Mouse (Mus musculus) spleen, postnatal 14 days (tissue): ENCODE measurements at regions not wholly inside any gene's neighbourhood (a gene's known extent, or its start where the extent isn't known, plus 50 kb on each side); places are given as distances from the start of the nearest gene placed in this dataset.
"Not testable (repeated sequence)": the region's sequence is repeated elsewhere in the genome, so short reads cannot be mapped to it uniquely, and the experiment has no call there.

ENCODE experiments used
- DNase-seq, 2 experiments: peaks; one replicate each; pipeline ENCODE4 v3.0.0; 2021 to 2022; ENCODE audit warnings: low spot score in 2 of 2

DNA sequence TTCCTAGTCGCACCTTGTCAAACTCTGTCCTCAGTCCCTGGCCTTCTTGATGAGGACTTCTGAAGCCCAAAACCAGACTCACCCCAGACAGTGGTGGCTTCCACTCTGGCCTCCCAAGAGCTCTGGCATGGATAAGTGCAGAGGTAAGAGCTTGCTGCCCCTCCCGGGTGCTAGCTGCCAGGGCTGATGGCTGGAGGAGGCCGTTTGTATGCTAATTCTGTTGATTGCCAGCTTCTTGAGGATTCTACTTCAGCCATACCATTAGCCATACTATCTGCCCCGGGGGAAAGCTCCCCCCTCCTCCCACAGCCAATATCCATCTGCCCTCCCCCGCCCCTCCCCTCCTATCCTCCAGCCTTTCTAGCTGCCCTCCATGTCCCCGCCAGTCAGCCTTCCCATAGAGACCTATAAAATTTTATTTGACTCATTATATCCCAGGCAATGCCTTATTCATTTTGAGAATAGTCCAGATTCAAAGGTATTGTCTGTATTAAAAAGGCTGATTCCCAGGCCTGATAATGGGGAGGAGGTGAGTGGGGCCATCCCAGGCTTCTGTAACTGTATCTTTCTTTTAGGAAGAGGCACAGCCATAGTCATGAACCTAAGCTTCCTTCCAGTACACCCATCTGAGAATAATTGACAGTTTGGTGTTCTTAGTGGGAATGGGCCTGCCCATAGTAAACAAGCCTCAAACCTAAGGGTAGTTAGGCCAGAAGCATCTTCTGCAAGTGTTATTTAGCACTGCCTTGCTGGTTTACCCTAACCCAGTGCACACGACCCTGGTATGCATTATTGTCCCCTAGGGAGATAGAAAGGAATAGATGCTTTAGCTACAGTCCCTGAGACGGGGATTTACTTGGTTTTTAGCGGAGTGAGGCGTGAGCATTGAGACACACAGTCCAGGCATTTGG lies 239.2 kb upstream of the 1700012A03Rik start:
- no peak for DNase-seq

DNA sequence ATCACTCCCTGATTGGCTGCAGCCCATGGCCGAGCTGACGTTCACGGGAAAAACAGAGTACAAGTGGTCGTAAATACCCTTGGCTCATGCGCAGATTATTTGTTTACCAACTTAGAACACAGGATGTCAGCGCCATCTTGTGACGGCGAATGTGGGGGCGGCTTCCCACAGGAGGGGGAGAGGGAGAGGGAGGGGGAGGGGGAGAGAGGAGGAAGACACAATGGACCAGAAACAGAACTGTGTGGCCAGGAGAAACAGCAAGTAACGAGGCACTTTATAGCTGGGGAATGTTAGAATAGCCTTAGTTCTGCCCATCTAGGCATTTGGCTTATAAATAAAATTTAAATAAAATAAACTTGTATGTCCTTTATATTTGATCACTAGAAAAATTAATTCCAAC lies 240.7 kb upstream of the Podxl start:
- DNase-seq = not testable (repeated sequence)

DNA sequence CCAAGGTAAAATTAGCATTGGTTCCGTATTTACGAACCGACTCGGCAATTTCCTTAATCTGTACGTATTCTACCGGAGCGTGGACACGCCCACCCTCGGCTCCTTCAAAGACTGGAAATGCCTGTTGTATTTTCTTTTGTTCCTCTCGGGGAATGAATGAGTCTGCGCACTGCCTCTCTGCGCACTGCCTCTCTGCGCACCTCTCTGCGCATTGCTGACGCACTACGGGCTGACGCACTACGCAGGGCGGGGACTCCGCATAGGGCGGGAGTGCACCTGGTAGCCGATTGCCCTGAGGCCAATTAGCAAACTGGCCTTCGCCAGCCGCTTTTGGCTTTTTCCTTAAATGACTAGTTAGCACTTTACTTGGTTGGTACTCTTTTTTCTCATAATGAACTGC lies 239.4 kb upstream of the Podxl start:
- not testable (repeated sequence) for DNase-seq

DNA sequence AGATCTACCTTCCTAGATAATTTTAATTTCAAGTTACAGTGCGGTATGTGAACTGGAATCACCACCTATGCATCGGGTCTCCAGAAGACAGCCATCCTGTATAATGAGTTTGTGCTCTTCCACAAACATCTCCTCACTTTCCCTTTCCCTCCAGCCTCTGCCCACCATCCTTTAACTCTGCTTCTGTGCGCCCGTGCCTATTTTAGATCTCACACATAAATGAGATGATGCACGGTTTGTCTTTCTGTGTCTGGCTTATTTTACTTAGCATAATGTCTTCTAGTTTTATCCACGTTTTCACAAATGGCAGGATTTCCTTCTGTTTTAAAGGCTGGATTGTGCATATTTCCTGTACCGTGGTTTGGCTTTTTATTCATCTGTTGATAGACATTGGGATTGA lies 227.8 kb upstream of the Podxl start:
- DNase-seq = no peak

DNA sequence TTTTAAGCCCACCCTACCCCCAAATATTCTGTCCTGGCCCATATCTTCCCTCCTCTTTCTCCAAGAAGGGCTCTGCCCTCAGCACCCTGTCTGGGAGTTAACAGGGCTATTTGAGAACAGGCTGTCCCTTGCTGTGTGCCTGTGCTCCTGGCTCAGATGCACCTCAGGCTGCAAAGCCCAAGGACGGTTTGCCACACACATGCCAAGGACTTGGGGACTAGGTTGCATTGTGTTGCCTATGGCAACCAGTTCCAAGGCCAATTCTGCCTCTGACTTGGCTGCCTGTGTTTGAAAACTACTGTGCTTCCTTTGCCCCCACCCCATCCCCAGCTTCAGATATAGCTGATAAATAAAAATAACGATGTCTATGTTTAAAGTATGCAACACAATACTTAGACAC lies 227.1 kb upstream of the Podxl start:
- no peak for DNase-seq

DNA sequence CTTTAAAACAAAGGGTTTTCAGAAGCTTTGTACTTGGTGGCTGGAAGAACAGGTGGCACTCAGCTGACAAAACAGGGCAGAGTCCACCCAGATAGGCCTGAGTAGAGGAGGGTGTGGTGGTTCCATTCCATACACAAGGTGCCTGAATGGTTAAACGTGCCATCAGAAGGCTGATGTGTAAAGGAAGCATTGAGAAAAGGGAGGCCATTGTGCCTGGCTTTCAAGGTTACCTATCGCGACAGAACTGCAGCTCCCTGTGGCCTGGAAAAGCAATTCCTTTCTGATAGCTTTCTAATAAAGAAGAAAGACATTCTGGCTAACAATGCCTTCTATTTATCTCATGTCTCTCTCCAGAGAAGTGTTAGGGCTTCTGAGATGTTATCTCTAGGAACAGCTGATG lies 213.1 kb upstream of the Podxl start:
- no peak for DNase-seq

DNA sequence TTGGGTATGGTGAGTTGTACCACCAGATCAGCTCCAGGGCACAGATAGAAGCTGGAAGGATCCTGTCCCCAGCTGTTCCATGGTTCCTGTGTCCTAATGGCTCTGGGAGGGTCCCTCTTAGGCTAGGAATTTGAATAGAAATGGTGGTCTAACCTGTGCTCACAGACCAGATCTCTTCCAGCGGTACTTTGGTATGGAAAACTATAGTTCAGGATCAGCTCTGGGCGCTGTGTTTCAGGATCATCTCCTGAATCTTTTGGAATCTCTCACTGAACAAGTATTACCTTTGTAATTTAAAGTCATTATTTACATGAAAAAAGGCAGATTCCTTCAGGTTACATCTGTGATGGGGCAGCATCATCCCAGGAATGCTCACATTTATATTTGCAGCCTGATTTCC lies 208.1 kb upstream of the Podxl start:
- DNase-seq = no peak

DNA sequence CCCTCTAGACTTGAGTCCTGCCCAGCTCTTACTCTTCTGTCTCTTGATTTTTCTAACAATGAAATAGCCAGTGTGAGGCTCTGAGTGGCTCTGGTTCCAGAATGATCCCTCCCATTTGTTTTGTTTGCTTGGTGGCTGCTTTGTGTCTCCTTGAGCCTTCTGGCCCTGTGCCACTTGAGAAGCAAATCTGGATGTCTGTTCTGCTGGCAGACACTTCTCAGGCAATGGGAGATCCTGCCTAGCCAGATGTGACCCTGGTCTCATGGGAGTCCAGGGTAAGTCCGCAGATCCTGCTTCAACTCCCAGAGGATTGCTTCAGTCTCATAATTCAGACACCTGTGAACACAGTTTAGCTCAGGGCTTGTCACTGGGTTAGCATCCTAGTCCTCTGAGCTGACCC lies 181.8 kb upstream of the Podxl start:
- no peak for DNase-seq

DNA sequence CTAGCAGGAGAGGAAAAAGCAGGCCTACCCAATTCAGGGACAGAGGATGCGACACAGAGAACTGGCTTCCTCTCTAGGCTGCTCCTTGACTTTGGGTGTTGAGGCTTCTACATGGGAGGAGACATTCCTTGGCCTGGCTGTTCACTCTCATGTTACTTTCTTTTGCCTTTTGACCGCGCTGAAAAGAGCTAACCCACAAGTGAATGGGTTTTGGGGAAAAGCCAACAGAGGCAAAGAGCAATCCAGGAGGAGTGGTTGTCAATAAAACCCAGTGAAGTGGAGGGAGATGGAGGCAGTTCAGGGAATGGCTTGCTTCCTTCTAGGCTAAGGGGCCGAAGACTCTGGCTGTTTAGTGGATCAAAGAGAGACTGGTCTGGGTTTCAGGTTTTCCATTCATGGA lies 167.6 kb upstream of the Podxl start:
- DNase-seq = no peak

DNA sequence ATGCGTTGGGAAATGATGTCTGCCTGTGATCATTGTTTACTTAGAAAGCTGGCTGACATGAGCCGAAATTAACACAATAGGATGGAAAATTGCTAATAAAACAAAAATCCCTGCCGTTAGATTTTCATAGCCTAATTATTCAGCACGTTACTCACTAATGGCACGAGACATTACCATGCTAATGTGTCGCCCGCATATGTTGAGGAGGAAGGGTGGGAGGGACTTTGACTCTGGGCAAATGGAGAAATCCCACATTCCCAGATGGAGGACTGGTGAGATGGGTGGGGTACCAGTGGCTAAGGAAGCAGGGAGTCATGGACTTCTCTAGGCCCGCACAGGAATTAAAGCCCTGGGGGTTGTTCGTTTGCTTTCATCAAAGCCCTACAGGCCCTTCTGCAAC lies 155.8 kb upstream of the Podxl start:
- DNase-seq = no peak

DNA sequence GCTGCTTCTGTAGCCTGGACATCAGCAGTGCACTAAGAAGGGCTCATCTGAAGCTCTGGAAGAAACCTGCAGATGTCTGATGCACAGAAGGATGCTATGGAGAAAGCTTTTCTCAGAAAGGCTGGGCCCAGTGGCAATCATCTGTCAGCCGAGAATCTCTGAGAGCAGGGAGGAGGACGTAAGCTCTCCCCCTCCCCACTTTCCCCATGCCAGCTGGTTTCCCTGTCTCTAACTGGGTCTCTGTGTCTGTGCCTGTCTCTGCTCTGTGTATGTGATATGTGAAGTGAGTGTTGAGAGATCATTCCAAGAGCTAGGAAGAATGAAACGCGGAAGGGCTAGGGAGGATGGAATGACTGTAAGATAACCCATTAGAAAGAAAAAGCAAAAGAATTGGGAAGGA lies 155.1 kb upstream of the Podxl start:
- DNase-seq = no peak

DNA sequence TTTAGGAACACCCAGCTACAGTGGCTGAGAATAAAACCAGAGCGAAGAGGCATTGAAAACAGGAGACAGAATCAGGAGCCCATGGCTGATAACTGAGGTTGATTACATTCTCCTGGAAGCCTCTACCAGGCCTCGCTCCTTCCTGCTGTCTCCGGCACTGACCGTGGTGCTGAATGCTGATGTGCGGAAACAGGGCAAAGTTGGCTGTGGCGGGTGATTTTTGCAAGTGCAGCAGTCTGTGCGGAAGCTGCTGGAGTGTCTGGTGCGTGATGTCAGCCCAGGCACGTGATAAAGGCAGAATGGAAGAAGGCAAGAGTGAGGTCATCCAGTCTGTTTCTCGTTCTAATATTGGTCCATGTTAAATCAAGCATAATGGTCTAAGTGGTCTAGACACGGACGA lies 153.8 kb upstream of the Podxl start:
- no peak for DNase-seq

DNA sequence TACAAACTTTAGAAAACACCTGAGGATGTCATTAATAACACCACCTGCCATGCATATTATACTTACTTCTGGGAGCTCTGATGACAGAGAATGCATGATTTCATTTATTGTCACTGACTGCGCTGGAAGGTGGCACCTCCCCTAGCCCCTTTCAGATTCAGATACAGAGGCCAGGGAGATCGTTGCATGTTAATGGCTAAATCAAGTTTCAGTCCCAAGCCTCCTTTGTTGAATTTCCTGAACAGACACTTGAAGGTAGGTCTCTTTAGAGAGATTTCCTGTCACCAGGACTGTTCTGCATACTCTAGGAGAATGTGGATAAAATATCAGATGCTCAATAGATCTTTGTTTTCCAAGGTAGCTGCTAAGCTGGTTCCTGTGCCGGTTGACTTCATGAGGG lies 143.5 kb upstream of the Podxl start:
- no peak for DNase-seq

DNA sequence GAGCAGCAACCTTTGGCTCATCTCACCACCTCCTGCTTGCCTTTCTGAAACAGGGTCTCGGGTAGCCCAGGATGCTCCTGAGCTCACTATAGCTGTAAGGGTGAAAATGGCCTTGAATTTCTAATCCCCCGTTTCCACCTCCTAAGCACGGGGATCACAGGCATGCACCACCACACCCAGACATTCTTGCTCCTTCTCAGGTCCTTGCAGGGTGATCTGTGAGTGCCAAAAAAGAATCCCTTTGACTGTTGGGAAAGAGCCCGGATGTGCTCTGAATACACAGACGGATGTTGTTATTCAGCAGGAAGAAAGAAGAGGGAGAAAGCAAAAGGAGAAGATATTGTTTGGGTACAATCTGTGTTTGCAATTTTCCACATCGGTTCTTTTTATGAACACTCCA lies 140.4 kb upstream of the Podxl start:
- no peak for DNase-seq

DNA sequence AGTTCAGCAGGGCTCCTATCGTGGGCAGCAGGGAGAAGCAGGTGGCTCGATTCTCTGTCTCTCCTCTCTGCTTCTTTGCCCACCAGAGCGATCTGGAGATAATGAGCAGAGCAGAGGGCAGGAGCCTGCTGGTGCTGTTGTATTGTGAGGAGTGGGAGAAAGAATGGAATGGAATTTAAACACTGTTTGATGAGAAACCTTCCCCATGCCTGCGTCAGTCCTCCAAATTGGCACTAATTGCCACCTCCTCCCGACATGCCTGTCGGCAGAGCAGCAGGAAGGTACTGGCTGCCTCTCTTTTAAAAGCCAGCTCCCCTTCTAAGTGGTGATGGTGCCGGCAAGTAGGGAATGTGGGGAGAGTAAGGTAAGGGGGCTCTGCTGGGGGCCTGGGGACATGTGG lies 139.2 kb upstream of the Podxl start:
- DNase-seq = no peak

DNA sequence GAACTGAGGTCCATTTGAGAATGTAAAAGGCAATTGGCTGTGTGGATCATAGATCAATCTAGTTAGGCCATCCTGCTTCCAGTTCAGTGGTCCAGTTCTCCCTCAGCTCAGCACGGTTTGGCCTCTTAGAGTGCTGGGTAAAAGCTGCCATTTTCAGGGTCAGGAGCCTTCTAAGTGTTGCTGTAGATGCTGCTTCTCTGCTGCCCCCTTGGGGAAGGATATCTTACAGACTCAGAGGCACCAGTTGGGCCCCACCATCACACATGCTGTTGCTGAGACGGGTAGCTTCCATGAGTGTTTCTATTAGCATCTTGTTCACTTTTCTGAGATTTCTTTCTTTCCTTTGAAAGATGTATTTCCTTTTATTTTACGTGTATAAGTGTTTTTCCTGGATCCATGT lies 132.1 kb upstream of the Podxl start:
- DNase-seq = no peak

DNA sequence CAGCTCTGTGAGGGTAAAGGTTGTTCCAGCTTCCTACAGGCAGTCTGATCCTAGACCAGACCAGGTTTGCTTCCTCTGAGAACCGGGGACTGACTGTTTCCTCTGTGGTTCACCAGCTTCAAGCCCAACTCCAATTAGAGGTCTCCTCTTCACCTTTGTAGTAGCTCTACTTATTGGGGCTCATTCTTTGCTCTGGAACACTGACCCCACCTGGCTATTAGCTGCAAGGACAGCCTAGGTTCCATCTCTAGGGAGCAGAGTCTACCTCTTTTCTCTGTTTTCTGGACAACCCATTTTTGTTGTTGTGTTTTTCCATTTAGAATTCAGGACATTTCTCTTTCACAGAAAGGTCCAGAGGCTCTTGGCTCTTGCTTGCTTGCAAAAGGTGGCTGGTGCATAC lies 129.3 kb upstream of the Podxl start:
- DNase-seq = no peak

DNA sequence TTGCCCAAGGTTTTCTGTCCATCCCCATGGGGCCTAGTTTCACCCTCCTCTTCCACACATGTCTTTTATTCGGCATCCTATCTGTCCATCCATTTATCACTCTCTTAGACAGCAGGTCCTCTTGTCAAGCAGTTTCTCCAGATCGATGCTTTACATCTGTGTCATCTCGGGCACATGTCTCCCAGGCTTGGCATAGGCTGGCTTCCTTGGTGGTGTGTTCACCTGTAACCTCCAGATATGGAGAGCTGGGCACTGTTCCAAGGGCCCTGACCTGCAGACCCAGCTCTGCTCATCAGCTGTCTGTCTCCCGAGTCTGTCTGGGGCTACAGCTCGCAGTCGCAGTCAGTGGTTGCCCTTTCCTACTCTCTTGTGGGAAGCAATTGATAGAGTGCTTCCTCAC lies 128.2 kb upstream of the Podxl start:
- DNase-seq = no peak

DNA sequence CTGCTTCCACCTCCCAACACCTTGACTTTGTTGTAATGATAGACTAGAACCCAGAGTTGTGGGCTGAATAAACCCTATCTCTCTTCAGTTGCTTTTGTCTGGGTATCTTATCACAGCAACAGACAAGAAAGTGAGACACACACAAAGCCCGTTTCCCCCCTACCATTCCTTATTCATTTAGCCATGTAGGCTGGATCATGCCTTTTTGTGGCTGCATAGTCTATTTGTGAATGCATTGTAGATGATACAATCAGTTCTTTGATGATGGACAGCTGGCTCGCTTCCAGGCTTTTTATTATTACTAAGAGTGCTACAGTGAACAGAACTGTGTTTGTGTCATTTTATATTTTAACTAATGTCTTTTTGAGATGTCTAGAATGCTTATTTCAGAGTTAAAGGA lies 116.3 kb upstream of the Podxl start:
- DNase-seq = no peak

DNA sequence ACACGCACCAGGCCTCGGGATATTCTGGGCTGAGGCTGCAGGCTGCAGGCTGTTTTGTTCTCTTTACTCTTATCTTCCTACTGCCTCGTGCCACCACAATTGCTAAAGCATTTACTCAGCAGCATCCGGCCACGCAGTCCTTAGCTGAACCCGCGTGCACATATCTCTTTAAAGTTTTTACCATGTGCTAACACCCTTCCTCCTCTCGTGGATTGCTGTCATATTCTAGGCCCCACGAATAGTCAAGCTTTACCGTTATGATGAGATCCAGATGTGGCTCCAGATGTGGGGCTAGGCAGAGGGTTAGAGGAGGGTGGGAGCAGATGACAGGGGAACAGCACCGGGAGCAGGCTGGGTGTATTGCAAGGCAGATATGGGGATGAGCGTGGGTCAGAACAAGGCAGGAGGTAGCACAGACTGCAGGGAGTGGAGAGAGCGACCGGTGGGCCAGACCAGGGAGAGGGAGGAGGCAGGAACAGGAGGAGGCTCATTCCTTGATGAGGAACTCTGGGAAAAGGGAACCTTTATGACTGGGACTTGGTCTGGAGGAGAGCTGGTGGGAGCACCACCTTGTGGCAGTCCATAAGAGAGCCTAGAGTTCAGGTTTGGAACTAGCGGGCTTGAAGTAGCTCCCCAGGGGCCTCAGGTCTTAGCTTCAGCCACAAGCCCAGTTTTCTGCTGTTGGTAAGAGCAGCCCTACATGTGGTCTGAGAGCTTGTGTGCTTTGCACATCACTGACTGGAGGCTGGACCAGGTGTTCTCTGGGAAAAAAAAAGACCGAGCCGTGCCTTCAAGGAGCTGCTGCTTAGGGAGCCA lies 102.1 kb upstream of the Podxl start:
- DNase-seq = no peak

DNA sequence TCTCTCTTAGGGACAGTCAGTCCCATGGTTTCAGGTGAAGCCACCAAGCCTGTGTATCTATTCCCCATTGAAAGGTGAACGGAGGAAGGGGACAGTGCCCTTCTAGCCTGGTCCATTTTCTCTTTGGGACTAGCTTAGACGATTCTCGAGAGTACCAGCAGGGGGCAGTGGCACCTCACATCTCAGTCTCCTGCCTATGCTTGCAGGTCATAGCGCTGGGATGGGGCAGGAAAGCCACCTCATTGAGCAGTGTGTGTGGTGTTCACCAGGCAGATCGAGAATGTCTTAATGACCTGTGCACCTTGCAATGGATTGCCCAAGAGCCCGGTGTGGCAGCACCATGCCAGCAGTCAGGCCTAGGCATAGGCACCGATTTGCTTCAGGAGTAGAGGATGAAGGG lies 100.7 kb upstream of the Podxl start:
- peak; percentile 32 to 45 for DNase-seq

DNA sequence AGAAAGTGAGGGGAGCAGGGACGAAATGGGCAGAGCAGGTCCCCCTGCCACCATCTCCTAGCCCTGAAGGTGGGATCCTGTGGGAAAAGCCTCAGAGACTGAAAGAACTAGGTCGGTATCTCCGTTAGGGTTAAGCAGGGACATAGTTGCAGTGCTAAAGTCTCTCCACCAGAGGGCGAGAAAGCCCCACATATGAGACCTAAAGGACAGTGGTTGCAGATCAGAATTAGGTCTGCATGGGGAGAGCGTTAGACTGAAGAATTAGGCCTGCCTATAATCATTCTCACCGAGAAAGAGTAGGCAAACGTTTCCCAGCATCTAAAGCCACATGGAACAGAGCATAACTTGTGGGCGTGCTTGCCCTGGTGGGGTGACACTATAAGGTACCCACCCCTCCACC lies 97.0 kb upstream of the Podxl start:
- peak; percentile 27 to 57 for DNase-seq

DNA sequence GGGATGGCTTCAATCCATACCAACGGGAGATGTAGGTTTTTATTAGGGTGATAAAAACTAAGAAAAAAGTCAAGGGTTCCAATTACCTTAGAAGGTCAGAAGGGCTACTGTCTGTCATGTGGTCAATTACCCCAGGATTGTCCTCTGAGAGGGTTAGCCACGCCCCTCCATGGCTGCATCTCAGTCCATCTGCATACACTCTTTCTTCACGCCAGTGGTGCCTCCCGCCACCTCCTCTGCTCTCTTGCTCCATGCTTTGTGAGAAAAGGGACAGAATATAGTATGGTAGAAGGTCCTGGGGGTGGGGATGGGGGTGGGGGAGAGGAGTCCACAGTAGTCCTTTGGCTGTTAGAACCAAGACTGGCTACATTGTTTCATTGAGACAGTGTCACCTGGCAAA lies 96.1 kb upstream of the Podxl start:
- DNase-seq = no peak
